Mouse (Mus musculus) olfactory bulb, adult 2 months (tissue): ENCODE measurements around the gene Pcif1.

Experiments
- CTCF ChIP-seq: fragments of 200-500 bp; IDR thresholded peaks from 2 replicates; pipeline ENCODE4 v1.5.1; 2012; ENCODE audit warnings: low read depth, mild to moderate bottlenecking, low read length, moderate library complexity; ENCODE audit not compliant: insufficient read depth
- POLR2A ChIP-seq: fragments of 200-500 bp; IDR thresholded peaks from 2 replicates; pipeline ENCODE4 v1.6.1; 2012; ENCODE audit warnings: mild to moderate bottlenecking, low read depth, low read length, moderate library complexity; ENCODE audit not compliant: insufficient read depth

- TF ChIP-seq CTCF (no peak), POLR2A (no peak)
These were observed 33.8 kb downstream of the Pcif1 start for GRCm38 (mm10) chr2:164912749-164913427.
